Mouse (Mus musculus) CH12.LX (cell line): ENCODE measurements at regions not wholly inside any gene's neighbourhood (a gene's known extent, or its start where the extent isn't known, plus 50 kb on each side); places are given as distances from the start of the nearest gene placed in this dataset.

Source experiments
- DNase-seq: peaks from one replicate; pipeline ENCODE4 v3.0.0-alpha.2; 2013; ENCODE audit errors: extremely low read depth
- H3K27ac ChIP-seq: 2 replicates; pipeline ENCODE4 v1.5.1; 2012; ENCODE audit warnings: low read depth, mild to moderate bottlenecking, control low read depth, moderate library complexity; ENCODE audit not compliant: insufficient read depth
- H3K27me3 ChIP-seq: replicated peaks from 2 replicates; pipeline ENCODE3; 2012; ENCODE audit warnings: inconsistent platforms
- H3K36me3 ChIP-seq, 2 experiments: replicated peaks in 1 of 2; 2 replicates each; pipeline versions ENCODE3 to v1.6.1; 2012; ENCODE audit warnings: inconsistent platforms in 1 of 2, low read length in 1 of 2, mild to moderate bottlenecking in 1 of 2, mixed read lengths in 1 of 2, moderate library complexity in 1 of 2; ENCODE audit not compliant: control insufficient read depth in 1 of 2, insufficient read depth in 1 of 2
- H3K4me1 ChIP-seq, 2 experiments: 2 replicates each; pipeline ENCODE4 v1.6.1; 2012; ENCODE audit warnings: inconsistent platforms in 1 of 2, moderate library complexity in 1 of 2; ENCODE audit not compliant: insufficient read depth in 2 of 2, control insufficient read depth in 1 of 2
- H3K4me2 ChIP-seq: 2 replicates; pipeline ENCODE4 v1.6.1; 2012; ENCODE audit warnings: low read depth, mild to moderate bottlenecking, control low read depth; ENCODE audit not compliant: poor library complexity, insufficient read depth, severe bottlenecking
- H3K4me3 ChIP-seq, 3 experiments: fragments of 150-350 bp in 1 of 3; sonication (generic) in 1 of 3; replicated peaks in 1 of 3; 2 replicates each; pipeline versions ENCODE3 to v1.5.1; 2011 to 2012; ENCODE audit warnings: low read depth in 2 of 3, low read length in 2 of 3, mild to moderate bottlenecking in 2 of 3, moderate library complexity in 2 of 3, control low read depth in 1 of 3, improper control_type of control experiment in 1 of 3, inconsistent platforms in 1 of 3, mixed read lengths in 1 of 3; ENCODE audit not compliant: poor library complexity in 1 of 3
- H3K79me2 ChIP-seq: replicated peaks from 2 replicates; pipeline ENCODE4 v1.6.1; 2012; ENCODE audit warnings: mild to moderate bottlenecking, moderate library complexity; ENCODE audit not compliant: control insufficient read depth, poor library complexity, insufficient read depth, severe bottlenecking; ENCODE audit errors: extremely low read depth
- H3K9ac ChIP-seq: 2 replicates; pipeline ENCODE4 v1.6.1; 2012; ENCODE audit warnings: low read depth, mild to moderate bottlenecking, control low read depth, moderate library complexity; ENCODE audit not compliant: insufficient read depth
- H3K9me3 ChIP-seq: replicated peaks from 2 replicates; pipeline ENCODE3; 2012; ENCODE audit warnings: low read length, inconsistent platforms, mixed read lengths
- CHD2 ChIP-seq: IDR thresholded peaks from 2 replicates; pipeline ENCODE4 v1.6.1; 2011; ENCODE audit warnings: low read length, improper control_type of control experiment
- CTCF ChIP-seq, 2 experiments: IDR thresholded peaks in 1 of 2; conservative IDR thresholded peaks in 1 of 2; 2 replicates each; pipeline ENCODE4 v1.5.1; 2011 to 2012; ENCODE audit warnings: low read depth in 2 of 2, low read length in 2 of 2, improper control_type of control experiment in 1 of 2, inconsistent platforms in 1 of 2, mild to moderate bottlenecking in 1 of 2, moderate library complexity in 1 of 2
- E2F4 ChIP-seq: IDR thresholded peaks from 2 replicates; pipeline ENCODE4 v1.6.1; 2011; ENCODE audit warnings: low read depth, low read length, improper control_type of control experiment; ENCODE audit not compliant: insufficient replicate concordance
- ELF1 ChIP-seq: IDR thresholded peaks from 2 replicates; pipeline ENCODE4 v1.6.1; 2014; ENCODE audit warnings: low read depth, mild to moderate bottlenecking, inconsistent platforms, low read length, improper control_type of control experiment
- ETS1 ChIP-seq: conservative IDR thresholded peaks from 2 replicates; pipeline ENCODE4 v1.6.1; 2012; ENCODE audit warnings: low read depth, mild to moderate bottlenecking, inconsistent platforms, low read length, improper control_type of control experiment, moderate library complexity
- HCFC1 ChIP-seq: IDR thresholded peaks from 2 replicates; pipeline ENCODE4 v1.6.1; 2012; ENCODE audit warnings: low read depth, mild to moderate bottlenecking, inconsistent platforms, low read length, improper control_type of control experiment
- IRF4 ChIP-seq: IDR thresholded peaks from 2 replicates; pipeline ENCODE4 v1.6.1; 2014; ENCODE audit warnings: low read depth, mild to moderate bottlenecking, inconsistent platforms, low read length, improper control_type of control experiment
- KAT2A ChIP-seq: IDR thresholded peaks from 2 replicates; pipeline ENCODE4 v1.6.1; 2012; ENCODE audit warnings: low read length, improper control_type of control experiment, inconsistent platforms; ENCODE audit not compliant: insufficient replicate concordance
- MAFK ChIP-seq: IDR thresholded peaks from 2 replicates; pipeline ENCODE4 v1.6.1; 2011; ENCODE audit warnings: low read length, improper control_type of control experiment; ENCODE audit not compliant: insufficient replicate concordance
- MAX ChIP-seq: IDR thresholded peaks from 2 replicates; pipeline ENCODE4 v1.6.1; 2011; ENCODE audit warnings: low read length, improper control_type of control experiment
- MAZ ChIP-seq: IDR thresholded peaks from 2 replicates; pipeline ENCODE4 v1.6.1; 2012; ENCODE audit warnings: low read depth, mild to moderate bottlenecking, inconsistent platforms, low read length, improper control_type of control experiment, moderate library complexity
- MEF2A ChIP-seq: IDR thresholded peaks from 2 replicates; pipeline ENCODE4 v1.6.1; 2014; ENCODE audit warnings: low read depth, mild to moderate bottlenecking, inconsistent platforms, low read length, improper control_type of control experiment, borderline replicate concordance
- NELFE ChIP-seq: IDR thresholded peaks from 2 replicates; pipeline ENCODE4 v1.6.1; 2011; ENCODE audit warnings: low read depth, low read length, improper control_type of control experiment
- NRF1 ChIP-seq: IDR thresholded peaks from 2 replicates; pipeline ENCODE4 v1.6.1; 2014; ENCODE audit warnings: low read depth, mild to moderate bottlenecking, inconsistent platforms, low read length, improper control_type of control experiment, moderate library complexity
- POLR2AphosphoS2 ChIP-seq: IDR thresholded peaks from 2 replicates; pipeline ENCODE4 v1.6.1; 2011; ENCODE audit warnings: low read depth, low read length, improper control_type of control experiment
- RAD21 ChIP-seq: IDR thresholded peaks from 2 replicates; pipeline ENCODE4 v1.6.1; 2011; ENCODE audit warnings: low read depth, mild to moderate bottlenecking, low read length, improper control_type of control experiment, moderate library complexity
- SIN3A ChIP-seq: IDR thresholded peaks from 2 replicates; pipeline ENCODE4 v1.6.1; 2012; ENCODE audit warnings: low read length, improper control_type of control experiment, inconsistent platforms
- SMC3 ChIP-seq: IDR thresholded peaks from 2 replicates; pipeline ENCODE4 v1.6.1; 2011; ENCODE audit warnings: low read depth, low read length, improper control_type of control experiment
- TCF12 ChIP-seq: IDR thresholded peaks from 2 replicates; pipeline ENCODE4 v1.6.1; 2014; ENCODE audit warnings: low read depth, mild to moderate bottlenecking, inconsistent platforms, low read length, improper control_type of control experiment
- USF2 ChIP-seq: conservative IDR thresholded peaks from 2 replicates; pipeline ENCODE4 v1.6.1; 2011; ENCODE audit warnings: low read depth, low read length, improper control_type of control experiment
- ZC3H11A ChIP-seq: IDR thresholded peaks from 2 replicates; pipeline ENCODE4 v1.6.1; 2012; ENCODE audit warnings: low read depth, mild to moderate bottlenecking, inconsistent platforms, low read length, improper control_type of control experiment
- ZMIZ1 ChIP-seq: IDR thresholded peaks from 2 replicates; pipeline ENCODE4 v1.6.1; 2012; ENCODE audit warnings: low read depth, mild to moderate bottlenecking, inconsistent platforms, low read length, improper control_type of control experiment
- ZNF384 ChIP-seq: IDR thresholded peaks from 2 replicates; pipeline ENCODE4 v1.6.1; 2012; ENCODE audit warnings: low read depth, low read length, improper control_type of control experiment, inconsistent platforms
- dilution Hi-C: fragments of 300-500 bp; cut with MboI; formaldehyde crosslinking; loops from 2 replicates; pipeline ENCODE4 v1.14.3; 2020; ENCODE audit warnings: low sequenced_read_pairs; ENCODE audit not compliant: extremely low pct_unique_long_range_greater_than_20kb, extremely low pct_ligation_motif_present
- in situ Hi-C: fragments of 300-500 bp; cut with MboI; formaldehyde crosslinking; loops from 3 replicates; pipeline ENCODE4 v1.14.3; 2019; ENCODE audit warnings: low sequenced_read_pairs, low pct_ligation_motif_present, low pct_unique_long_range_greater_than_20kb, mixed read lengths

GRCm38 (mm10) chr11:22592706-22593105 lies 80.8 kb downstream of the Tmem17 start:
- Histone ChIP-seq H3K27ac (no peak overlapping the region), H3K27me3 (no peaks in the 10 kb centered on the region), H3K4me3 (no peak overlapping the region), H3K9me3 (peaks cover 17% of the 10 kb centered on the region), H3K79me2 (no peaks in the 10 kb centered on the region), H3K4me1 (peaks cover 0 to 4% of the 10 kb centered on the region in 2 experiments; a peak in 1 of 4 replicates), H3K36me3 (no peaks in the 10 kb centered on the region), H3K9ac (no peak overlapping the region), H3K4me2 (no peak overlapping the region; the same call in 1 of the 2 replicates)
- in situ Hi-C loops (no loop called here), dilution Hi-C loops (no loop called here)
- DNase-seq = no peak
- TF ChIP-seq ELF1 (no peak), MAZ (no peak), ETS1 (no peak), SIN3A (no peak), CTCF (conservative IDR thresholded peaks at IDR 0.05 in 1 of 2, IDR thresholded peaks at IDR 0.05 in 1 of 2; ENCODE audit: low read depth in 2 of 2, low read length in 2 of 2) (no peak), MAFK (no peak), RAD21 (no peak), POLR2AphosphoS2 (no peak), ZMIZ1 (no peak), SMC3 (no peak), MEF2A (no peak), E2F4 (no peak), CHD2 (no peak), ZC3H11A (no peak)

- Histone ChIP-seq H3K36me3 (no peaks in the 10 kb centered on the region), H3K4me2 (no peak overlapping the region), H3K27me3 (no peaks in the 10 kb centered on the region), H3K9ac (no peak overlapping the region), H3K27ac (no peak overlapping the region), H3K4me1 (peaks cover 0 to 4% of the 10 kb centered on the region in 2 experiments; a peak in 1 of 4 replicates), H3K9me3 (peaks cover 17% of the 10 kb centered on the region), H3K79me2 (no peaks in the 10 kb centered on the region), H3K4me3 (no peak overlapping the region)
- in situ Hi-C loops = no loop called here
- dilution Hi-C loops = no loop called here
- peak; percentile 41 for DNase-seq
- TF ChIP-seq CHD2 = no peak
- no peak for TF ChIP-seq USF2
- TF ChIP-seq SMC3 = no peak
- no peak for TF ChIP-seq ZNF384
- no peak for TF ChIP-seq MAZ
- no peak for TF ChIP-seq NRF1
- no peak for TF ChIP-seq RAD21
- TF ChIP-seq IRF4 = no peak
- no peak for TF ChIP-seq TCF12
- no peak for TF ChIP-seq KAT2A
- TF ChIP-seq NELFE = no peak
- no peak for TF ChIP-seq HCFC1
- TF ChIP-seq MAX = no peak
These were observed 84.4 kb downstream of the Tmem17 start for GRCm38 (mm10) chr11:22596076-22596804.
